Mouse (Mus musculus) CD4-positive, CD25-positive, alpha-beta regulatory T cell, adult 4 months (primary cell): Measurements from ENCODE around the gene Pold1. TPM values are rescaled to one million over a fixed set of nuclear protein-coding genes. Genes with fewer than 3 reads are reported as not detected.

ENCODE experiments used
- ATAC-seq: one replicate; pipeline ENCODE4 v1.8.0; 2017
- polyA plus RNA-seq, 2 experiments: library from polyadenylated mRNA; unstranded; fragments of 100-300 nt; shearing (Covaris generic); gene quantifications; one replicate each; pipeline ENCODE4 v1.2.1; 2017

The Pold1 gene
- polyA plus RNA-seq, 2 experiments from 2014 or later: 18.4 to 45.5 TPM

- ATAC-seq: no peak
Measured at GRCm38 (mm10) chr7:44523056-44523455, 25.6 kb downstream of the Pold1 start.

GRCm38 (mm10) chr7:44521710-44522109 lies 26.9 kb downstream of the Pold1 start:
- no peak for ATAC-seq

GRCm38 (mm10) chr7:44520990-44521389 lies 27.7 kb downstream of the Pold1 start:
- no peak for ATAC-seq

- no peak for ATAC-seq
Measured at GRCm38 (mm10) chr7:44519240-44519913, 29.3 kb downstream of the Pold1 start.

GRCm38 (mm10) chr7:44507491-44507890 lies 41.2 kb downstream of the Pold1 start:
- no peak for ATAC-seq

- ATAC-seq: peak; percentile 81
Measured at GRCm38 (mm10) chr7:44501563-44502115, 47.0 kb downstream of the Pold1 start.

GRCm38 (mm10) chr7:44500046-44500445 lies 48.6 kb downstream of the Pold1 start:
- no peak for ATAC-seq

GRCm38 (mm10) chr7:44498922-44499321 lies 49.7 kb downstream of the Pold1 start:
- no peak for ATAC-seq

GRCm38 (mm10) chr7:44497361-44498055 lies 51.1 kb downstream of the Pold1 start:
- ATAC-seq: no peak

- ATAC-seq: no peak
Measured at GRCm38 (mm10) chr7:44496771-44497109, 51.9 kb downstream of the Pold1 start.

- peak; percentile 94 for ATAC-seq
Measured at GRCm38 (mm10) chr7:44495992-44496770, 52.5 kb downstream of the Pold1 start, which contains the start of the genes Emc10 and Fam71e1. Emc10 (minus strand) TSS chr7:44496529. Fam71e1 (plus strand) TSS chr7:44496581.

GRCm38 (mm10) chr7:44495086-44495485 lies 53.6 kb downstream of the Pold1 start:
- ATAC-seq: no peak

- no peak for ATAC-seq
Measured at GRCm38 (mm10) chr7:44494681-44495080, 54.0 kb downstream of the Pold1 start.

- no peak for ATAC-seq
Measured at GRCm38 (mm10) chr7:44492166-44492826, 56.4 kb downstream of the Pold1 start.

- no peak for ATAC-seq
Measured at GRCm38 (mm10) chr7:44491391-44491790, 57.3 kb downstream of the Pold1 start.

GRCm38 (mm10) chr7:44490281-44490680 lies 58.4 kb downstream of the Pold1 start:
- no peak for ATAC-seq

GRCm38 (mm10) chr7:44488545-44488944 lies 60.1 kb downstream of the Pold1 start:
- no peak for ATAC-seq

GRCm38 (mm10) chr7:44487936-44488335 lies 60.7 kb downstream of the Pold1 start:
- ATAC-seq: no peak

- no peak for ATAC-seq
Measured at GRCm38 (mm10) chr7:44486927-44487575, 61.6 kb downstream of the Pold1 start.

GRCm38 (mm10) chr7:44485572-44486195 lies 63.0 kb downstream of the Pold1 start:
- ATAC-seq: peak; percentile 33

GRCm38 (mm10) chr7:44484841-44485571 lies 63.6 kb downstream of the Pold1 start:
- ATAC-seq: peak; percentile 84
